Mouse (Mus musculus) limb, embryonic 15.5 days (tissue): Measurements from ENCODE around the gene Tdrd3. TPM values are rescaled to one million over a fixed set of nuclear protein-coding genes. Genes with fewer than 3 reads are reported as not detected.

ENCODE experiments used
- ATAC-seq: fragments of 200-750 bp; cut with Nextera tagmentation; 2 replicates; pipeline ENCODE4 v1.8.0; 2017; ENCODE audit warnings: low read depth, moderate TSS enrichment; ENCODE audit not compliant: insufficient number of reproducible peaks, low FRiP score, low TSS enrichment
- H3K27ac ChIP-seq: fragments of 300-500 bp; sonication (generic); 2 replicates; pipeline ENCODE4 v1.5.1; 2015; ENCODE audit warnings: moderate library complexity, mild to moderate bottlenecking, inconsistent platforms
- H3K27me3 ChIP-seq: fragments of 300-500 bp; sonication (generic); 2 replicates; pipeline ENCODE4 v1.6.1; 2015; ENCODE audit warnings: inconsistent platforms
- H3K36me3 ChIP-seq: fragments of 300-500 bp; sonication (generic); 2 replicates; pipeline ENCODE4 v1.6.1; 2015; ENCODE audit warnings: inconsistent platforms
- H3K4me1 ChIP-seq: fragments of 300-500 bp; sonication (generic); 2 replicates; pipeline ENCODE4 v1.6.1; 2015; ENCODE audit warnings: inconsistent platforms
- H3K4me2 ChIP-seq: fragments of 300-500 bp; sonication (generic); 2 replicates; pipeline ENCODE4 v1.6.1; 2015; ENCODE audit warnings: mild to moderate bottlenecking, inconsistent platforms
- H3K4me3 ChIP-seq: fragments of 300-500 bp; sonication (generic); 2 replicates; pipeline ENCODE4 v1.5.1; 2015; ENCODE audit warnings: mild to moderate bottlenecking, inconsistent platforms
- H3K9ac ChIP-seq: fragments of 300-500 bp; sonication (generic); 2 replicates; pipeline ENCODE4 v1.6.1; 2015; ENCODE audit warnings: inconsistent platforms
- H3K9me3 ChIP-seq: fragments of 300-500 bp; sonication (generic); 2 replicates; pipeline ENCODE4 v1.6.1; 2016; ENCODE audit warnings: inconsistent platforms
- WGBS: fragments of 180-500 bp; shearing (Covaris S2); methylation state at CpG from one replicate; pipeline ENCODE4 v1.1.7; 2015; 5-methylcytosine and 5-hydroxymethylcytosine counted together
- polyA plus RNA-seq: library from polyadenylated mRNA; unstranded; fragments of >200 nt; fragmentation: Nextera tagmentation; extraction: Ambion mirVana; gene quantifications from 2 replicates; pipeline ENCODE4 v1.2.1, GENCODE M21; 2015

Gene Tdrd3
- polyA plus RNA-seq, 1 experiment from 2014 or later, result 32.4 TPM

- WGBS, result 62% methylated on average over 3 of the region's 3 CpGs
- no peak overlapping the region for H3K9ac ChIP-seq
- H3K36me3 ChIP-seq, result no peaks in the 10 kb centered on the region
- H3K4me3 ChIP-seq, result no peak overlapping the region
- no peak overlapping the region for H3K4me2 ChIP-seq
- peaks cover 32% of the 10 kb centered on the region for H3K4me1 ChIP-seq
- no peaks in the 10 kb centered on the region for H3K9me3 ChIP-seq
- no peak for ATAC-seq
- no peak overlapping the region for H3K27ac ChIP-seq
- H3K27me3 ChIP-seq, result no peaks in the 10 kb centered on the region
These were observed 6.0 kb downstream of the Tdrd3 start for GRCm38 (mm10) chr14:87422432-87422831.

- Histone ChIP-seq H3K9ac (no peak overlapping the region), H3K4me3 (no peak overlapping the region), H3K27me3 (no peaks in the 10 kb centered on the region), H3K4me2 (no peak overlapping the region), H3K9me3 (no peaks in the 10 kb centered on the region), H3K27ac (no peak overlapping the region), H3K36me3 (no peaks in the 10 kb centered on the region), H3K4me1 (peaks cover 12% of the 10 kb centered on the region)
- 67% methylated on average over 7 of the region's 7 CpGs for WGBS
- ATAC-seq, result no peak
These were observed 10.0 kb downstream of the Tdrd3 start for GRCm38 (mm10) chr14:87426297-87426922.

GRCm38 (mm10) chr14:87427032-87427431, 10.6 kb downstream of the Tdrd3 start:
- WGBS, result 95% methylated on average over 4 of the region's 4 CpGs
- H3K4me1 ChIP-seq, result peaks cover 8% of the 10 kb centered on the region

GRCm38 (mm10) chr14:87427659-87428289, 11.3 kb downstream of the Tdrd3 start:
- no peak for ATAC-seq
- H3K4me3 ChIP-seq, result no peak overlapping the region
- no peak overlapping the region for H3K4me2 ChIP-seq
- no peaks in the 10 kb centered on the region for H3K36me3 ChIP-seq
- H3K9ac ChIP-seq, result no peak overlapping the region
- 89% methylated on average over 5 of the region's 5 CpGs for WGBS
- no peaks in the 10 kb centered on the region for H3K9me3 ChIP-seq
- H3K4me1 ChIP-seq, result 0 out of 2 replicates have a peak, but pooled peaks cover 3% of the 10 kb centered on the region
- H3K27me3 ChIP-seq, result no peaks in the 10 kb centered on the region
- H3K27ac ChIP-seq, result no peak overlapping the region

More at GRCm38 (mm10) chr14:87427032-87427431, 10.6 kb downstream of the Tdrd3 start:
- Histone ChIP-seq H3K9me3 (no peaks in the 10 kb centered on the region), H3K4me3 (no peak overlapping the region), H3K27ac (no peak overlapping the region), H3K36me3 (no peaks in the 10 kb centered on the region), H3K9ac (no peak overlapping the region), H3K4me2 (no peak overlapping the region), H3K27me3 (no peaks in the 10 kb centered on the region)
- ATAC-seq, result no peak

- H3K27ac ChIP-seq, result no peak overlapping the region
- no peak overlapping the region for H3K4me3 ChIP-seq
- no peaks in the 10 kb centered on the region for H3K9me3 ChIP-seq
- H3K4me2 ChIP-seq, result no peak overlapping the region
- H3K36me3 ChIP-seq, result peaks cover 10% of the 10 kb centered on the region; the same call in 1 of the 2 replicates
- no peaks in the 10 kb centered on the region for H3K4me1 ChIP-seq
- no peak for ATAC-seq
- H3K27me3 ChIP-seq, result no peaks in the 10 kb centered on the region
- no peak overlapping the region for H3K9ac ChIP-seq
- WGBS, result 52% methylated on average over 5 of the region's 5 CpGs
These were observed 17.0 kb downstream of the Tdrd3 start for GRCm38 (mm10) chr14:87433390-87433915.

GRCm38 (mm10) chr14:87435382-87435781, 18.9 kb downstream of the Tdrd3 start:
- no peak overlapping the region for H3K4me2 ChIP-seq
- H3K27me3 ChIP-seq, result no peaks in the 10 kb centered on the region
- H3K4me1 ChIP-seq, result no peaks in the 10 kb centered on the region
- H3K9ac ChIP-seq, result no peak overlapping the region
- H3K36me3 ChIP-seq, result peaks cover 10% of the 10 kb centered on the region; the same call in 1 of the 2 replicates
- H3K9me3 ChIP-seq, result no peaks in the 10 kb centered on the region
- 69% methylated on average over 4 of the region's 4 CpGs for WGBS
- H3K27ac ChIP-seq, result no peak overlapping the region
- ATAC-seq, result no peak
- H3K4me3 ChIP-seq, result no peak overlapping the region

GRCm38 (mm10) chr14:87439721-87440120, 23.3 kb downstream of the Tdrd3 start:
- Histone ChIP-seq H3K27ac (no peak overlapping the region), H3K4me2 (no peak overlapping the region), H3K9ac (no peak overlapping the region), H3K36me3 (peaks cover 10% of the 10 kb centered on the region; the same call in 1 of the 2 replicates), H3K9me3 (no peaks in the 10 kb centered on the region), H3K27me3 (no peaks in the 10 kb centered on the region), H3K4me1 (no peaks in the 10 kb centered on the region), H3K4me3 (no peak overlapping the region)
- ATAC-seq, result no peak
- WGBS, result 27% methylated on average over 2 of the region's 2 CpGs

- no peak overlapping the region for H3K4me2 ChIP-seq
- ATAC-seq, result no peak
- WGBS, result 74% methylated on average over 8 of the region's 8 CpGs
- no peaks in the 10 kb centered on the region for H3K9me3 ChIP-seq
- H3K9ac ChIP-seq, result no peak overlapping the region
- no peaks in the 10 kb centered on the region for H3K27me3 ChIP-seq
- no peak overlapping the region for H3K27ac ChIP-seq
- H3K36me3 ChIP-seq, result peaks cover 3% of the 10 kb centered on the region; the same call in 1 of the 2 replicates
- H3K4me3 ChIP-seq, result no peak overlapping the region
- H3K4me1 ChIP-seq, result no peaks in the 10 kb centered on the region
These were observed 30.0 kb downstream of the Tdrd3 start for GRCm38 (mm10) chr14:87446331-87446913.

GRCm38 (mm10) chr14:87451645-87452443, 35.4 kb downstream of the Tdrd3 start:
- no peaks in the 10 kb centered on the region for H3K9me3 ChIP-seq
- no peak overlapping the region for H3K27ac ChIP-seq
- no peak overlapping the region for H3K4me3 ChIP-seq
- H3K27me3 ChIP-seq, result no peaks in the 10 kb centered on the region
- H3K36me3 ChIP-seq, result peaks cover 5% of the 10 kb centered on the region; the same call in 1 of the 2 replicates
- ATAC-seq, result no peak
- 0 out of 2 replicates have a peak, but pooled peaks cover 2% of the 10 kb centered on the region for H3K4me1 ChIP-seq
- H3K4me2 ChIP-seq, result no peak overlapping the region
- WGBS, result 7% methylated on average over 7 of the region's 7 CpGs
- H3K9ac ChIP-seq, result no peak overlapping the region

- H3K27me3 ChIP-seq, result no peaks in the 10 kb centered on the region
- WGBS, result 78% methylated on average over 5 of the region's 5 CpGs
- ATAC-seq, result no peak
These were observed 39.3 kb downstream of the Tdrd3 start for GRCm38 (mm10) chr14:87455630-87456175.

GRCm38 (mm10) chr14:87459777-87460176, 43.3 kb downstream of the Tdrd3 start:
- no peak overlapping the region for H3K27ac ChIP-seq
- H3K9ac ChIP-seq, result no peak overlapping the region
- peaks cover 3% of the 10 kb centered on the region; the same call in 1 of the 2 replicates for H3K4me1 ChIP-seq
- no peaks in the 10 kb centered on the region for H3K9me3 ChIP-seq
- H3K4me2 ChIP-seq, result no peak overlapping the region
- H3K27me3 ChIP-seq, result no peaks in the 10 kb centered on the region
- WGBS, result 94% methylated on average over 1 of the region's 1 CpGs
- ATAC-seq, result no peak
- H3K4me3 ChIP-seq, result no peak overlapping the region
- H3K36me3 ChIP-seq, result peaks cover 8% of the 10 kb centered on the region

More at GRCm38 (mm10) chr14:87455630-87456175, 39.3 kb downstream of the Tdrd3 start:
- Histone ChIP-seq H3K36me3 (peaks cover 13% of the 10 kb centered on the region), H3K4me3 (no peak overlapping the region), H3K4me2 (no peak overlapping the region), H3K27ac (no peak overlapping the region), H3K9ac (no peak overlapping the region), H3K4me1 (0 out of 2 replicates have a peak, but pooled peaks cover 2% of the 10 kb centered on the region), H3K9me3 (no peaks in the 10 kb centered on the region)
